Mouse (Mus musculus) layer of hippocampus, adult 9-11 months (tissue): ENCODE results near the gene Arntl.

Source experiments
- DNase-seq: peaks from one replicate; pipeline ENCODE4 v3.0.0; 2022

The Arntl gene

GRCm38 (mm10) chr7:113206644-113207470 is at the start of gene Arntl:
Arntl (plus strand) TSS chr7:113207465.
- peak; percentile 99 for DNase-seq

GRCm38 (mm10) chr7:113161077-113161698 is 46.1 kb upstream of the Arntl start:
- peak; percentile 45 for DNase-seq

DNA sequence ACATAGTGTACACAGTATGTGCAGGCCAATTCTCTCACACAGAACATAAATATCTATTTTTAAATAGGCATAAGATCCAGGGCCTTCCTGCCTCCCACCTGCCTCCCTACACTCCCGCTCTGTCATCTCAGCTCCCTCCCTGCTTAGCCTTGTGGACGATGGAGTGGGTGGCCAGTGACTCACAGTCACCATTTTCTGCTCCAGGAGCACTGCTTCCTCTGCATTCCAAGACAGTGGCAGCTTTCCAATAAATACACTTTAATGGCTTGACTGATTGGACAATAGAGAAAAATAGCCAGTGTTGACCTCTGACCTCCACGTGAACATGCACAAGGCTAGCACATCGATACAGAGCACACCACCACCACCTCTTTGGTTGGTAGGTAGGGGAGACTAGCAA is 42.5 kb upstream of the Arntl start:
- peak; percentile 42 for DNase-seq

DNA sequence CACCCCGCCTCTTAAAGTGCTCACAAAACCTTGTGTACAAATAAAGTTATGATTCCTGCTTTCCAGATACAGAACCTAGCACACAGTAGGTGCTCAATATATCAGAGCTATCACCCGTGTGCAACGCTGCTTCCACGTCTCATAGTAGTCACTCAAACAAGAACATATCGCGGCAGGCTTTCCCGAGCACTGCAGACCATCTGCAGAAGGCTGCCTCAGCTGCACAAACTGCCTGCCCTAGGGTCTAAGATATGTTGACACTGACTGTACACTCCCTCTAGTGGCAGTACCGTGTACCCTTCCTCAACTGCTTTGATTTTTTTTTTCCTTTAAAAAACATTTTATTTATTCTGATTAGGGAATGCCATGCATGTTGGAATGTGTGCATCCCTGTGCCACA is 40.2 kb upstream of the Arntl start:
- peak; percentile 59 for DNase-seq

DNA sequence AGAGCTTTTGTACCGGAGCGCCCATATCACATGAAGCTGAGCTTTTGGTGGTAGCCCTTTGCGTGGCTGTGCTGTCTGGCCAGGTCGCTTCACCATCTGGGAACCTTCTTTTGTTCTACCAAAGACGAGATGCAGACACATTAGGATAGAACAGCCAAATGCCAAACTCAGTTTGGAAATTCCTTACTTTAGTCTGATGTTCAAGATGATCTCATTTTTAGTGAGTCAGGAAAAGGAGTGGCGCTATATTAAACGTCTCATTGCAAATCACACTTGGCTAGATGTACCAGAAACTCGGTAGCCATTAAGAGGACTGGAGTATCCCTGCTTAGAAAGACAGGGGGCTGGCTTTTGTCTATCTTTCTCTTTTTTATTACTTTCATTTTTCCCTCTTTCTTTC is 38.7 kb upstream of the Arntl start:
- DNase-seq: no peak

- no peak for DNase-seq
Observed at GRCm38 (mm10) chr7:113172425-113172824, 34.8 kb upstream of the Arntl start.

DNA sequence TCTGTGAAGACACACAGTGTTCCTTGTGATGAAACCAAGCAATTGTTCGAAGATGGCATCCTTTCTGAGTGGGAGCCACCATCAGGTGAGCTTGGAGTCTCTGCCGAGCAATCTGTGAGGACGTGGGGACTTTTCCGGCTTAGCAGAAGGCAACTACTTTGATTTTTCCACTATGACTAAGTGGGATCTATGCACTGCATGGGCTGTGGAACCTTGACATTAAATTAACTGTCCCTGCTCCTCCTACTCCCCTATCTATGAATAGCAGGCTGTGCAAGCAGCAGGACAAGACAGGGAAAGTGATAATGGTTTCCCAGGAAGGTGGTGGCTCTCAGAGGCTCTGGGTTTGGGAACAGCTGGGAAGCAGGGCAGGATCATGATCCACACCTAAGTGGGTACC is 31.8 kb upstream of the Arntl start:
- DNase-seq: peak; percentile 31

GRCm38 (mm10) chr7:113178073-113178472 is 29.2 kb upstream of the Arntl start:
- no peak for DNase-seq

- no peak for DNase-seq
Observed at GRCm38 (mm10) chr7:113183787-113184186, 23.5 kb upstream of the Arntl start.

- DNase-seq: no peak
Observed at GRCm38 (mm10) chr7:113185056-113185455, 22.2 kb upstream of the Arntl start.

DNA sequence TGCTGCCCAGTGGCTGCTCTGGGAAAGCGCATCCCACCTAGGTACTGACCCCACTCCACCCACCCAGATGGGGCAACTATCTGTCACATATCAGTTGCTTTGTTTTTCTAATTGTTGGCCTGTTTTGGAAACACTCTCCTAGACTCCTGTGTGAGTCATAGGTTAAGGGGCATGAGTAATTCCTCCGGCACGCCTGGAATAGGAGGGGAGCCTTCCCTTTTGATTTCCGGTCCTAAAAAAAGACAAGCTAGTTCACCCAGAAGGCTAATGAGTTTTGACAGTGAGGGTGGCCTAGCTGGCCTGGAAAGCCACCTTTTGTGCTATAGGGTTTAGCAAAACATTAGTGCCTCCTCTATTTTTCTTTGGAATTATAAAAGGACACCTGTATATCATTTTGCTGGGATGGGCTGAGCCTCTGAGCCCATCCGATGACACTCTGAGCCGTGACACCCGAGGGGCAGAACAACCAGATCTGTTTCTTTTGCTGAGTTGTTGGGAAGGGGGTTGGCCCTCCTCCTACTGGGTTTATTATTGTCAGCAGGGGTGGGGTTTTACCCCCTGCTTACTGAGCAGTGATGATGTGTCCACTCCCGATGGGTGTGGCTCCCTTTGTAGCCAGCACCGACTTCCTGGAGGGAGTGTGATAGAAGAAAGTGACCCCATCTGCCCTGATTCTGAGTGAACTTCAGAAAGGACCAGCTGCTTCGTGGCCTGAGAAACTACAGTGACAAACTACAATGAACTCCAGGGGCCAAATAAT is 21.0 kb upstream of the Arntl start:
- DNase-seq: no peak

- no peak for DNase-seq
Observed at GRCm38 (mm10) chr7:113188091-113188490, 19.2 kb upstream of the Arntl start.

DNA sequence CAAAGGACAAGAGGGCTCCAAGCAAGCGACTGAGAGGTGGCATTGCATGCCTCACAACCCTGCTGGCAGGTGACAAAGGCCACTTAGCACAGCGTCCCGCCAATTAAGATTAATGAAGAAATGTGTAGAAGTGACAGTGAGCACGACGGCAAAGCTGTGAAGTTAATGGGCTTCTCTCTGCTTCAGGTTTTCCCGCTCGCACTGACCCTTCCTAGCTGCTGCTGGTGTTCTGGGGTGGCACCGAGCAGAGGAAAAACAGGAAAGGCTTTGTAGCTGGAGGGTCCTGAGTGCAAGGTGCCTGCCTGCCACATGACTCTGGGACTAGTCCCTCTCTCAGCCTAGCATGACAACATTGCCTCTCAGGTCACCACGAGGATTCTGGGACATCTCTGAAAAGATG is 18.7 kb upstream of the Arntl start:
- no peak for DNase-seq

GRCm38 (mm10) chr7:113191787-113192186 is 15.5 kb upstream of the Arntl start:
- no peak for DNase-seq

- no peak for DNase-seq
Observed at GRCm38 (mm10) chr7:113192714-113193365, 14.4 kb upstream of the Arntl start.

- no peak for DNase-seq
Observed at GRCm38 (mm10) chr7:113193872-113194271, 13.4 kb upstream of the Arntl start.

GRCm38 (mm10) chr7:113195271-113195670 is 12.0 kb upstream of the Arntl start:
- no peak for DNase-seq

DNA sequence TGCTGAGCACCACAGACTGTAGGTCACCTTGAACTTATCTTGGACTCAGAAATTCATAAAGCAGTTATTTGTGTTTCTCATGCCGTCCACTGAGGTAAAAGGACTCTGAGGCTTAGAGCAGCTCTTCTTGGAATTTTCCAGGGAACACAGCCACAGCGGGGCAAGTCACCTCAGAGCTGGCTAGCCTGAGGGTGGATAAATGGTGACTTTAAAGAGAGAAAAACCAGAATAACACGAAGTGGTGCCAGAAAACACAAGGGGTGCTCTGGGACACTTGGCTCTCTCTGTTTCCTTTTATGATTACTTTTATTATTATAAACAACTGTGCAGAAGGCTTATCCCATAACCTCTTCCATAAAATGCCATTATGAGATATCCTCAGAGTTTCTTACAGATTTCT is 11.1 kb upstream of the Arntl start:
- no peak for DNase-seq

DNA sequence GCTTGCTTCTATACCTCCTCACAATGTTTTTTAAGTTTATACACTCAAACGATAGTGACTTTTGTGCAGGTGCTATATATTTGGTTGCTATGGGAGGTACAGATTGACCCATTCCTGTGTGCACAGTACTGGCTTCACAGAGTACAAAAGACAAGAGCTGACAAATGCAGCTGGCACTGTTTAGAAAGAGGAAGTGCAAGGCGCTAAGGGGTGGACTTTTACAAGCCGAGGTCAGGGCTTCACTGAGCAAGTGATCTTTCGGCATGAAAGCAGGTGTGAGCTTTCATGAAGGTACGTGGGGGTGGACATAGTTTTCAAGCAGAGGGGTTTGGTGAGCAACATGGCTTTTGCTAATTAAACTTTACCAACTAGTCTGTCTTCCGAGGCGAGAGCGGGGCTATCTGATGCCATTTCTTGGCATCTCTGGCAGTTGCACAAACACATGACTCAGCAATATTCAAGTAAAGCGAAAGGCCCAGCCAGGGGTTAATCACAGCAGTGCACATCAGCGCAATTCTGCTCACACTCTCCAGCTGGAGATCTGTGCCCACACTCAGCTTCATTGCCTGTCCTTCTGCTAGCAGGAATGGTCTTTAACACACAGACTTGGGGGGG is 10.0 kb upstream of the Arntl start:
- DNase-seq: no peak

DNA sequence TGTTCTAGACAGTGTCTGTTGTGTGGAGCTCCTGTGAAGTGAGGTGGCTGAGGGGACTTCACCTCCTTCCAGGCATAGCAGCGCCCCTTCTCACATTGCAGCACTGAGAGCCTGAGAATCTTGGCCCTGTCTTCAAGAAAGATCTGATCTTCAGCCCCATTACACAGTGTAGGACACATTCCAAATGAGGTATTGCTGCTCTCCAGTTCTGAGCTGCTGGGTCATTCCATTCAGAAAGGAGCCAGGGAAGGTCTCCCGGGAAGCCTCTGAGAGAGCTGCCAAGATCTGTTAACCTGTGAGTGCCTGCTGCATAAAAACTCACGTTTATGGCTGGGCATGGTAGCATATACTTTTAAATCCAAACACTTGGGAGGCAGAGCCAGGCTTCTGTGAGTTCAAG is 5.7 kb upstream of the Arntl start:
- DNase-seq: no peak

DNA sequence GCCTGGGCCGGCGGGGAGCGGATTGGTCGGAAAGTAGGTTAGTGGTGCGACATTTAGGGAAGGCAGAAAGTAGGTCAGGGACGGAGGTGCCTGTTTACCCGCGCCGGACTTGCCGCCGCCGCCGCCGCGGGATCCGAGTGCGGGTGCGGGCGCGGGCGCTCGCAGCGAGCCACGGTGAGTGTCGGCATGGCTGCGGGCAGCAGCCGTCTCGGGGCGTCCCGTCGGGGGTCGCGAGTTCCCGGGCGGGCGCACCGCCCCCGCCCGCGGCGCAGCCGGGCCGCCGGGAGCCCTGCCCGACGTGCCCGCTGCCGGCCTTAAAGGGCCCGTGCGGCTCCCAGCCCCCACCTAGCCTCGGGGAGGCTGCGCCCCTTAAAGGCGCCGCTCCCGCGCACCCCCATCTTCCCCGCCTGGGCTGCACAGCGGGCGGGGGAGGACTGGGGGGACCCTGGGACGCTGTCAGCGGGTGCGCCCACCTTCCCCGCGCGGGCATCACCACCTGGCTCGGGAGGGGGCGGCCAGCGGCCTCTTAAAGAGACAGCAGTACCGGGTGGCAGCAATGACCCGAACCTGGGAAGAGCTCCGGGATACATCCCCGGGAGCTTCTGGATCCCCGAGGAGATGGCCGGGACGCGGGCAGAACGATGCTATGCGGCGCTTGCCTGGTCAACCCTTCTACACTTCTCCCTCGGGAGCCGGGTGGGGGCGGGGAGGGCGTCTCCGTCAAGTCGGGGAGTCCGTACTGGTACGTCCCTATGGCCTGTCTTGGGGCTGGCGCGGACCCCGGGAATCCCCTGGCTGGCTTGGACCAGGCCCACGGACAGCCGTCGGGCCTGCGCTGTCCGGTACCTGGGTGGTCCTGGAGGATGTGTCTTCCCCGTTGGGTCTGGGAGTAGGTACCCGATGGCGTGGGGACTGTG is 464 bp downstream of the Arntl start:
- DNase-seq: peak; percentile 63

GRCm38 (mm10) chr7:113208388-113208753 is 1.1 kb downstream of the Arntl start:
- no peak for DNase-seq
